Mouse (Mus musculus): ENCODE measurements around the gene Dnajb14.

DNA sequence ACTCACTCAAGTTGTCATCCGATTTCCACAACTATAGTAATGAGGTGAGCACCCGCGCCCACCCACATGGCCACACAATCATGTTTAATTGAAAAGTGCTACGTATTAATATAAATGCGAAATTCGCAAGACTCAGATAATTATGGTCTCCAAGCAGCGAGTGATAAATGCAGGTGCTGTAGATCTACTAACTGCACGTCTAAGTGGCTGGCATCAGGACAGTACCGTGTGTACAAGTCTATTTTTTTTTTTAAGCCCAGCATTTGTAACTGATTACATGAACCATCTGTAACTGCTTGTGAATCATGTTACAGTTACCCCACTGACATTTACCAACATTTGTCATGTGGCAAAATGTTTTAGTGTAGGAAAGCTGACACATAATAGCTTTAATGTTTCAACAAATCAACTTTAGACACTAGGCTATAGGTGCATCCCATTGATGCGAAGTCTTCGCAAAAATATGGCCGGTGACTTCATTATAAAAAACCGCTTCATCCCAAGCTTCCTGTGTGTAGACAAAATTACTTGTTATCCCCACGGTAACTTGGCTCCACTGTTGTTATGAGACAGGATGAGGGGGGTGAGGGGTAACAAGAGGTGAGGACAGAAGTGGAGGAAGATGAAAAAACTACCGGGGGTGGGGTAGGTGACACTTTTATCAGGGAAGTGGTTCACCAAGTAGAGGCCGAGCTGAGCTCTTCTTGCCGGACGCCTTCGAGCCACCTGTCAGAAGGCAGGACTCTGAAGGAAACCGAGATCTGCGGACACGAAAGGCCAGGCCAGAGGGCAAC lies 3.9 kb upstream of the Dnajb14 start:
- TF ChIP-seq CTCF (IDR thresholded peaks at IDR 0.05) = no peak
- no peak for TF ChIP-seq EP300 (IDR thresholded peaks at IDR 0.05)
